Mouse (Mus musculus): ENCODE measurements at regions not wholly inside any gene's neighbourhood (a gene's known extent, or its start where the extent isn't known, plus 50 kb on each side); places are given as distances from the start of the nearest gene placed in this dataset.

- ATAC-seq (ENCODE audit: insufficient read depth, low FRiP score, low TSS enrichment) (no peak), DNase-seq (ENCODE audit: low spot score) (no peak)
- Histone ChIP-seq H3K4me1 (ENCODE audit: control insufficient read depth, insufficient read depth, low read length) (no peaks in the 10 kb centered on the region), H3K9me3 (ENCODE audit: control insufficient read depth, low read length) (no peaks in the 10 kb centered on the region), H3K4me3 (ENCODE audit: low read depth, low read length) (no peak overlapping the region), H3K27ac (ENCODE audit: low read depth, low read length) (no peak overlapping the region), H3K4me2 (ENCODE audit: low read depth) (no peak overlapping the region), H3K27me3 (ENCODE audit: control insufficient read depth, insufficient read depth, low read length) (no peaks in the 10 kb centered on the region), H3K36me3 (ENCODE audit: control insufficient read depth, insufficient read depth, low read length) (no peaks in the 10 kb centered on the region), H3K9ac (ENCODE audit: low read length) (no peak overlapping the region)
- 82% methylated on average over 5 of the region's 5 CpGs for WGBS
Observed at GRCm38 (mm10) chr3:128787686-128788085, 412.0 kb upstream of the Pitx2 start.

GRCm38 (mm10) chr3:128795931-128796330, 403.7 kb upstream of the Pitx2 start:
- no peak overlapping the region for H3K4me2 ChIP-seq (ENCODE audit: low read depth)
- H3K36me3 ChIP-seq (ENCODE audit: control insufficient read depth, insufficient read depth, low read length): no peaks in the 10 kb centered on the region
- no peak overlapping the region for H3K9ac ChIP-seq (ENCODE audit: low read length)
- DNase-seq (ENCODE audit: low spot score) (no peak), ATAC-seq (ENCODE audit: insufficient read depth, low FRiP score, low TSS enrichment) (no peak)
- H3K9me3 ChIP-seq (ENCODE audit: control insufficient read depth, low read length): no peaks in the 10 kb centered on the region
- no peak overlapping the region for H3K4me3 ChIP-seq (ENCODE audit: low read depth, low read length)
- no peaks in the 10 kb centered on the region for H3K4me1 ChIP-seq (ENCODE audit: control insufficient read depth, insufficient read depth, low read length)
- H3K27ac ChIP-seq (ENCODE audit: low read depth, low read length): no peak overlapping the region
- no peaks in the 10 kb centered on the region for H3K27me3 ChIP-seq (ENCODE audit: control insufficient read depth, insufficient read depth, low read length)
- WGBS: 84% methylated on average over 2 of the region's 2 CpGs

- WGBS: 80% methylated on average over 1 of the region's 1 CpGs
- Histone ChIP-seq H3K4me3 (ENCODE audit: low read depth, low read length) (no peak overlapping the region), H3K9me3 (ENCODE audit: control insufficient read depth, low read length) (no peaks in the 10 kb centered on the region), H3K9ac (ENCODE audit: low read length) (no peak overlapping the region), H3K4me2 (ENCODE audit: low read depth) (no peak overlapping the region), H3K36me3 (ENCODE audit: control insufficient read depth, insufficient read depth, low read length) (no peaks in the 10 kb centered on the region), H3K27ac (ENCODE audit: low read depth, low read length) (no peak overlapping the region), H3K4me1 (ENCODE audit: control insufficient read depth, insufficient read depth, low read length) (no peaks in the 10 kb centered on the region), H3K27me3 (ENCODE audit: control insufficient read depth, insufficient read depth, low read length) (no peaks in the 10 kb centered on the region)
- DNase-seq (ENCODE audit: low spot score) (no peak), ATAC-seq (ENCODE audit: insufficient read depth, low FRiP score, low TSS enrichment) (no peak)
Observed at GRCm38 (mm10) chr3:128797829-128798228, 401.8 kb upstream of the Pitx2 start.

- Histone ChIP-seq H3K4me3 (ENCODE audit: low read depth, low read length) (no peak overlapping the region), H3K4me1 (ENCODE audit: control insufficient read depth, insufficient read depth, low read length) (no peaks in the 10 kb centered on the region), H3K4me2 (ENCODE audit: low read depth) (no peak overlapping the region), H3K27ac (ENCODE audit: low read depth, low read length) (no peak overlapping the region), H3K36me3 (ENCODE audit: control insufficient read depth, insufficient read depth, low read length) (no peaks in the 10 kb centered on the region), H3K9me3 (ENCODE audit: control insufficient read depth, low read length) (no peaks in the 10 kb centered on the region), H3K9ac (ENCODE audit: low read length) (no peak overlapping the region), H3K27me3 (ENCODE audit: control insufficient read depth, insufficient read depth, low read length) (no peaks in the 10 kb centered on the region)
- WGBS: 46% methylated on average over 12 of the region's 12 CpGs
- ATAC-seq (ENCODE audit: insufficient read depth, low FRiP score, low TSS enrichment) (no peak), DNase-seq (ENCODE audit: low spot score) (peak; percentile 17)
Observed at GRCm38 (mm10) chr3:128829371-128830160, 370.1 kb upstream of the Pitx2 start.

GRCm38 (mm10) chr3:128850327-128850977, 349.2 kb upstream of the Pitx2 start:
- no peak for ATAC-seq (ENCODE audit: insufficient read depth, low FRiP score, low TSS enrichment)
- WGBS: 86% methylated on average over 6 of the region's 6 CpGs

GRCm38 (mm10) chr3:128856515-128856914, 343.2 kb upstream of the Pitx2 start:
- Histone ChIP-seq H3K27ac (ENCODE audit: low read depth, low read length) (no peak overlapping the region), H3K9ac (ENCODE audit: low read length) (no peak overlapping the region), H3K4me2 (ENCODE audit: low read depth) (no peak overlapping the region), H3K9me3 (ENCODE audit: control insufficient read depth, low read length) (no peaks in the 10 kb centered on the region), H3K4me3 (ENCODE audit: low read depth, low read length) (no peak overlapping the region), H3K4me1 (ENCODE audit: control insufficient read depth, insufficient read depth, low read length) (no peaks in the 10 kb centered on the region), H3K27me3 (ENCODE audit: control insufficient read depth, insufficient read depth, low read length) (no peaks in the 10 kb centered on the region), H3K36me3 (ENCODE audit: control insufficient read depth, insufficient read depth, low read length) (no peaks in the 10 kb centered on the region)
- ATAC-seq (ENCODE audit: insufficient read depth, low FRiP score, low TSS enrichment) (no peak), DNase-seq (ENCODE audit: low spot score) (peak; percentile 27)
- WGBS: 51% methylated on average over 5 of the region's 5 CpGs

More at GRCm38 (mm10) chr3:128850327-128850977, 349.2 kb upstream of the Pitx2 start:
- Histone ChIP-seq H3K27me3 (ENCODE audit: control insufficient read depth, insufficient read depth, low read length) (no peaks in the 10 kb centered on the region), H3K36me3 (ENCODE audit: control insufficient read depth, insufficient read depth, low read length) (no peaks in the 10 kb centered on the region), H3K27ac (ENCODE audit: low read depth, low read length) (no peak overlapping the region), H3K9ac (ENCODE audit: low read length) (no peak overlapping the region), H3K4me1 (ENCODE audit: control insufficient read depth, insufficient read depth, low read length) (no peaks in the 10 kb centered on the region), H3K9me3 (ENCODE audit: control insufficient read depth, low read length) (no peaks in the 10 kb centered on the region), H3K4me3 (ENCODE audit: low read depth, low read length) (no peak overlapping the region), H3K4me2 (ENCODE audit: low read depth) (no peak overlapping the region)
- DNase-seq (ENCODE audit: low spot score): no peak

GRCm38 (mm10) chr3:128881685-128882444, 317.8 kb upstream of the Pitx2 start:
- 54% methylated on average over 10 of the region's 10 CpGs for whole genome bisulfite sequencing
- Histone ChIP-seq H3K4me1 (ENCODE audit: control insufficient read depth, insufficient read depth, low read length) (no peaks in the 10 kb centered on the region), H3K4me3 (ENCODE audit: low read depth, low read length) (no peak overlapping the region), H3K9ac (ENCODE audit: low read length) (no peak overlapping the region), H3K27ac (ENCODE audit: low read depth, low read length) (no peak overlapping the region), H3K9me3 (ENCODE audit: control insufficient read depth, low read length) (no peaks in the 10 kb centered on the region), H3K27me3 (ENCODE audit: control insufficient read depth, insufficient read depth, low read length) (no peaks in the 10 kb centered on the region), H3K4me2 (ENCODE audit: low read depth) (no peak overlapping the region), H3K36me3 (ENCODE audit: control insufficient read depth, insufficient read depth, low read length) (no peaks in the 10 kb centered on the region)
- DNase-seq (ENCODE audit: low spot score) (no peak), ATAC-seq (ENCODE audit: insufficient read depth, low FRiP score, low TSS enrichment) (peak; percentile 45; the same call in 1 of the 2 replicates)

- H3K4me1 ChIP-seq (ENCODE audit: control insufficient read depth, insufficient read depth, low read length): no peaks in the 10 kb centered on the region
- H3K36me3 ChIP-seq (ENCODE audit: control insufficient read depth, insufficient read depth, low read length): no peaks in the 10 kb centered on the region
- no peaks in the 10 kb centered on the region for H3K9me3 ChIP-seq (ENCODE audit: control insufficient read depth, low read length)
- 79% methylated on average over 7 of the region's 7 CpGs for WGBS
- no peak overlapping the region for H3K9ac ChIP-seq (ENCODE audit: low read length)
- ATAC-seq (ENCODE audit: insufficient read depth, low FRiP score, low TSS enrichment) (no peak), DNase-seq (ENCODE audit: low spot score) (no peak)
- H3K4me3 ChIP-seq (ENCODE audit: low read depth, low read length): no peak overlapping the region
- H3K27me3 ChIP-seq (ENCODE audit: control insufficient read depth, insufficient read depth, low read length): no peaks in the 10 kb centered on the region
- H3K27ac ChIP-seq (ENCODE audit: low read depth, low read length): no peak overlapping the region
- H3K4me2 ChIP-seq (ENCODE audit: low read depth): no peak overlapping the region
Observed at GRCm38 (mm10) chr3:128883636-128884195, 316.0 kb upstream of the Pitx2 start.
